Mouse (Mus musculus) CD4-positive, CD25-positive, alpha-beta regulatory T cell, adult 2 months (primary cell): ENCODE measurements around the gene Gxylt2.

Source experiments
- DNase-seq: peaks from one replicate; pipeline ENCODE4 v3.0.0-alpha.2; 2012; ENCODE audit warnings: low read depth, low spot score

The Gxylt2 gene

DNA sequence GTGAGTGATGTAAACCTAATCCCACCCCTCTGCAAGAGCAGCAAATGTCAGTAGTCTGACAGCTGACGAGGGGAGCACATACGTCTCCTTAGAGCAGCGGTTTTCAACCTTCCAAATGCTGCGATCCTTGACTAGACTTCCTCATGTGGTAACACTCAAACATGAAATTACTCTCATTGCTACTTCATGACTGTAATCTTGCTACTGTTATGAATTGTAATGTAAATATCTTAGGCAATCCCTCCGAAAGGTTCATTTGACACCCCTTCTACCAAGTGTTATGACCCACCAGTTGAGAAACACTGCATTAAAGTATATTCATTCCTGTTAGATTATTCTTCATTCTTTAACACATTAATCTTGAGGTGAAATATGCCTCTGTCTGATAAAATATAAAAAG is 142.7 kb downstream of the Gxylt2 start:
- DNase-seq: no peak

DNA sequence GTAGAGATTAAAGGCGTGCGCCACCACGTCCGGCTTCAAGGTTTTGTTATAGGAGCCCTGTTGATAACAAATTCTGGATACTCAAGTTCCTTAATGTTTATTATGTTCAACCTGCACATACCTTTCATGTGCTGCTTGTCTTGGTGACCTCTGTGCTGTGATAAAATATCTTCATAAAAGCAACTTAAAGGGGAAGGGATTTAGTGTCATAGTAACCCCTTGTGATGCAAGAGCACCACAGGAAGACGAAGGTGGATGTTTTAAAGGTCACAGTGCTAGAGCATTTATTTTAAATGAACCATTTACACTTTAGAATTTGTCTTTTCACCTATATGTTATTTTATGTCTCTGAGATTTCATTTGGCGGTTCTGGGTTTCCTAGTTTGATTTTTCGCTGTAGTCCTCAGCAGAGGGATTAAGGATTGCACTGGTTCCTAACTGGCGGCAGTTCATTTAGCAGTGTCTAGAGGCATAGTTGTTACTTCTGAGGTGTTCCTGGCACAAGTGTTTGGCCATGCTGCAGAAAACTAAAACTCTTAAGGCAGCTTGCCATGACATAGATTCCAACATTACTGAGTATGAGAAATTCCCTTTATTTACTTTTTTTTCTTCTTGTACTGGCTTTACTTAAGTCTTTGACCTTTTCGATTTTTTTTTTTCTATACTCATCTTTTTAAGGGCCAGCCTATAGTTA is 144.3 kb downstream of the Gxylt2 start:
- DNase-seq: peak; percentile 31

DNA sequence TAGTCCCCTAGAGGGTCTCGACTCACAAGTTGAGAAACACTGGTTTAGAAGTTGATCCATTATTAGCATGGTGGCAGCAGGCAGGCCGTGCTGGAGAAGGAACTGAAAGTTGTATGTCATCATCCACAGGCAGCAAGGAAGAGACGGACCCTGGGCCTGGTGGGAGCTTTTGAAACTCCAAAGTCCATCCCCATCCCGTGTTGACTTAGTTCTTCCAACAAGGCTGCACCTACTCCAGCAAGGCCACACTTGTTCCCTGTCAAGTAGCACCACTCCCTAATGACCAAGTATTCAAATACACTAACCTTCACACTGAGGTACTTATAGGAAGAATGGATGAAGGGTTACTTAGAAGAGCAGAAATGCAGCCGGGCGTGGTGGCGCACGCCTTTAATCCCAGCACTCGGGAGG is 146.1 kb downstream of the Gxylt2 start:
- no peak for DNase-seq

DNA sequence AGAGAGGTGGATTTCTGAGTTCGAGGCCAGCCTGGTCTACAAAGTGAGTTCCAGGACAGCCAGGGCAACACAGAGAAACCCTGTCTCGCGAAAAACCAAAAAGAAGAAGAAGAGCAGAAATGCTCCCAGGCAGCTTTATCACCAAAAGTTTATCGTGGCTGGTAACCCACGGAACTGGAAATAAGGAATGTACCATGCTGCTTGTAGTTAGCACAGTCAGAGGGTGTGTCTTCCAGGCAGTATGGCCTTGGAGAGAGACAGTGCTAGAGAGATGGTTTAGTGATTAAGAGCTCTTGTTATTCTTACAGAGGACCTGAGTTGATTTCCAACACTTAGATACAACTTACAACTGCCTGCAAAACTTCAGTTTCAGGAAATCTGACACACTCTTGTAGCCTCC is 146.5 kb downstream of the Gxylt2 start:
- DNase-seq: no peak
